Mouse (Mus musculus): Measurements from ENCODE around the gene Pitx1.

The Pitx1 gene

DNA sequence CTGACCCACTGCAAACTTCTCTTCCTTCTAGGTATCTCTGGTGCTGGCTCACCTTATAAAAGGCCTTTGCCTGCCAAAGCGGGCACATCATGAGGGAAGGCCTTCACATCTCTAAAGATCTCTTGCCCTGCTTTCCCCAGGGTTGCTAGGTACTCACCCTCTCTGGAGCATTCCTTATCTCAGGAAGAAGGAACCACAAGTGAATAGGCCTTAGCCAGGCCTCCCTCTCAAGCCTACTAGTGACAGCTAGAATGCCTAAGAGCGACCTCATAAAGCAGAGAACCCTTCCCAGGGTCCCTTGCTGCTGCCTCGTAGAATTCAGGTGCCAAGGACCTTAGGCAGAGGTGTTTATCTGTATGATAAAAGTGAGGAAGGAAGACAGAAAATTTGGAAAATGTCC is 51.7 kb downstream of the Pitx1 start, which contains the start of gene Catsper3:
TSS of gene Catsper3 (plus strand) at position 301 of the 400 bp plus-strand sequence.
- no peak for DNase-seq (ENCODE audit: low read depth, low spot score)

GRCm38 (mm10) chr13:55775056-55775455 is 60.9 kb downstream of the Pitx1 start:
- no peak for DNase-seq (ENCODE audit: low read depth, low spot score)
